Comparison of ENCODE assay signal across 7 mouse cellular contexts in genomic region chr16:92428197-92428950, GRCm38 (mm10). TPM values are rescaled to one million over a fixed set of nuclear protein-coding genes. Genes with fewer than 3 reads are reported as not detected.
A peak's percentile ranks its signal among the peaks of the same experiment; 100 is the strongest.
DNase-seq lines count a peak whose midpoint lies in the region; ATAC-seq and TF ChIP-seq lines count a peak whose summit lies in the region.

No protein-coding gene starts in this region.

- peak; percentile 23 for DNase-seq in ovary, adult 18-20 months (ENCODE audit: low spot score)
- no peak for DNase-seq in ovary, postnatal 10 days (ENCODE audit: low spot score)
- DNase-seq in forebrain, postnatal 0 days: peak; percentile 32
- peak; percentile 47 for DNase-seq in kidney, adult 11 months
- peak; percentile 68 for DNase-seq in lung, postnatal 25 days (ENCODE audit: low spot score)
- no peak for DNase-seq in layer of hippocampus, adult 11-12 months (ENCODE audit: low spot score)
- DNase-seq in gastrocnemius, postnatal 25 days: no peak

- H3K9ac ChIP-seq in forebrain, postnatal 0 days: no peak overlapping the region

- peak; percentile 20; the same call in 1 of the 2 replicates for TF ChIP-seq CTCF in forebrain, postnatal 0 days (IDR thresholded peaks at IDR 0.05; ENCODE audit: low read depth)

- H3K9me3 ChIP-seq in forebrain, postnatal 0 days (ENCODE audit: low read length): no peaks in the 10 kb centered on the region

- no peak overlapping the region for H3K4me3 ChIP-seq in forebrain, postnatal 0 days (ENCODE audit: low read depth, low read length)

- H3K4me2 ChIP-seq in forebrain, postnatal 0 days (ENCODE audit: low read depth): no peak overlapping the region

- no peak overlapping the region for H3K27ac ChIP-seq in forebrain, postnatal 0 days (ENCODE audit: low read depth, low read length)

- no peaks in the 10 kb centered on the region for H3K4me1 ChIP-seq in forebrain, postnatal 0 days (ENCODE audit: insufficient read depth)

- WGBS in forebrain, postnatal 0 days: 26% methylated on average over 19 of the region's 19 CpGs

- H3K27me3 ChIP-seq in forebrain, postnatal 0 days (ENCODE audit: insufficient read depth, low read length): no peaks in the 10 kb centered on the region

- H3K36me3 ChIP-seq in forebrain, postnatal 0 days (ENCODE audit: insufficient read depth): peaks cover 6% of the 10 kb centered on the region; the same call in 1 of the 2 replicates

- peak; percentile 68 for ATAC-seq in forebrain, postnatal 0 days

RNA-seq across cellular contexts. Expression of gene Rcan1, which starts 42.3 kb away (rescaled TPM):
- total RNA-seq in forebrain, postnatal 0 days (2014; rRNA removed): 72.3 and 83.8 TPM in 2 replicates
- polyA plus RNA-seq in forebrain, postnatal 0 days (2015; fragmentation: Nextera tagmentation; extraction: Ambion mirVana): 50.3 and 52.2 TPM in 2 replicates
- total RNA-seq in gastrocnemius, postnatal 25 days (2021): 100 to 1,000 TPM in 1 of 2 experiments, 10 to 100 TPM in 1; 55.0 to 133 TPM

RNA-seq across cellular contexts. Expression of gene Clic6, which starts 57.2 kb away (rescaled TPM):
- 3.5 and 5.5 TPM in 2 replicates for total RNA-seq in forebrain, postnatal 0 days (2014; rRNA removed)
- 3.7 and 6.2 TPM in 2 replicates for polyA plus RNA-seq in forebrain, postnatal 0 days (2015; fragmentation: Nextera tagmentation; extraction: Ambion mirVana)
- total RNA-seq in gastrocnemius, postnatal 25 days (2021): not detected

Comparison
In these comparisons a context has a peak if more than half of its experiments do, and no peak if none do; other contexts are left out.
1. DNase-seq: peak in ovary, adult 18-20 months (single experiment), forebrain, postnatal 0 days (single experiment), kidney, adult 11 months (single experiment) and lung, postnatal 25 days (single experiment); none in ovary, postnatal 10 days (single experiment), layer of hippocampus, adult 11-12 months (single experiment) and gastrocnemius, postnatal 25 days (single experiment).